Mouse (Mus musculus): ENCODE data around the gene Pmvk.
A peak's percentile ranks its signal among the peaks of the same experiment; 100 is the strongest.

The Pmvk gene

GRCm38 (mm10) chr3:89430171-89431159, 23.9 kb upstream of the Pmvk start, which contains the start of gene Pygo2:
TSS of gene Pygo2 (plus strand) at chr3:89430214.
- peak; percentile 97 for DNase-seq

DNA sequence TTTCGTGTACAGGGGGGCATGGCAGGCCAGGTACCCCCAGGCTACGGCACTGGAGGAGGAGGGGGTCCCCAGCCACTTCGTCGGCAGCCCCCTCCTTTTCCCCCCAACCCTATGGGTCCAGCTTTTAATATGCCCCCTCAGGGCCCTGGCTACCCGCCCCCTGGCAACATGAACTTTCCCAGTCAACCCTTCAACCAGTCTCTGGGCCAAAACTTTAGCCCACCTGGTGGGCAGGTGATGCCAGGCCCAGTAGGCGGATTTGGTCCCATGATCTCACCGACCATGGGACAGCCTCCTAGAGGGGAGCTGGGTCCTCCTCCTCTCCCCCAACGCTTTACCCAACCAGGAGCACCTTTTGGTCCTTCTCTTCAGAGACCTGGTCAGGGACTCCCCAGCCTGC, 21.7 kb upstream of the Pmvk start:
- no peak for DNase-seq

GRCm38 (mm10) chr3:89434532-89434931, 19.8 kb upstream of the Pmvk start:
- no peak for DNase-seq

- DNase-seq = no peak
These were observed 19.3 kb upstream of the Pmvk start for GRCm38 (mm10) chr3:89435041-89435440.

- peak; percentile 89 for DNase-seq
These were observed 17.9 kb upstream of the Pmvk start, which contains the start of gene Pbxip1 for GRCm38 (mm10) chr3:89436176-89437113. TSS of gene Pbxip1 (plus strand) at chr3:89436706.

DNA sequence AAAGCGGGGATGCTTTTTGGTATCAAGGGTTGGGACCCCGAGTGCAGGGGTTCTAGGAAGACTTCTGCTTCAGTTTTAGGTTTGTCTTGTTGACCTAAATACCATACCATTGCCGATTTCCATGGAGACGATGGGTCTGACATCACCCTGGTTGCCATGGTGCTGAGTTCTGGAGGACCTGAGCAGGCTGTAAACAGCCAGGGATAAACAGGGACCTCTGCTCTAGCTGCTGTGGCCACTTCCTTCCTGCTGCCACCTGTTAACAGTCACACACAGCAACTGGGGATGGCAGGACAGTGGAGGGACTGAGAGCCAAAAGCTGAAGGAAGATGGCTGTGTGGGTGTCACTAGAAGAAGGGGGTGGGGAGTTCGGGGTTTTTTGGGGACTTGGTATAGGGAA, 17.1 kb upstream of the Pmvk start:
- peak; percentile 49 for DNase-seq

DNA sequence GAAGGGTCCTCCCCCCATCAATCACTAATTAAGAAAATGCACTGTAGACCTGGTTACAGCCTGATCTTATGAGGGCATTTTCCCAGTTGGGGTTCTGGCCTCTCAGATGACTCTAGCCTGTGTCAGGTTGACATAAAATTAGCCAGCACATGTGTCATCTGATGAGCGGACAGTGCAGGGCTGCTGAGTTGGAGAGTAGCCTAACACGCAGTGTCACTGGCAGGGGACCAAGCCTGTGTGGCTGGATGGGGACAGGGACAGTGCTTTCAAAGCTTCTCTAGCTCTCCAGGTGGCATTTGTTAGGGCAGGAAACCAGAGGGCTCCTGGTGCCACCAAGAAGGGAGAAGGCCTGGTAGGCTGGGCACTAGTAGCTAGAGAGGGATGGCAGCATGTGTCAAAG, 13.7 kb upstream of the Pmvk start:
- no peak for DNase-seq

GRCm38 (mm10) chr3:89448720-89449537, 5.4 kb upstream of the Pmvk start:
- DNase-seq = no peak

DNA sequence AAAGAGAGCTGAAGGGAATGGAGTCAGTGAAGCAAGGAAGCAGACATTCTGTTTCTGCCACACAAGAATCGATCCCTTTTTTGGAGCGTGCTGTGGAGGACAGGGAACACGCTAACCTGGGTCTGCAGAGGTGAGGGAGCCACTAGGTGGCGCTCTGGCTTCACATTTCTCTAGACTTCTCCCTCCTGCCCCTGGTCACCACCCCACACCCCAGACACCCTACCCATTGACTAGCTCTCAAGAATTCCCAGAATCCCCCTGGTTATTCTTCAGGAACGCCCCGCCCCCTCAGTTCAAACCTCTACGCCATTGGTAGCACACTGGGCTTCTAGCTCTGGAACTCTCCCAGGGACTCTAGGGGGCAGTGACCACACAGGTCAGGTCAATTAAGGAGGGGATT, 4.8 kb upstream of the Pmvk start:
- DNase-seq = peak; percentile 77

GRCm38 (mm10) chr3:89451916-89452315, 2.4 kb upstream of the Pmvk start:
- DNase-seq = no peak

GRCm38 (mm10) chr3:89455786-89456285, 1.5 kb downstream of the Pmvk start:
- no peak for DNase-seq

DNA sequence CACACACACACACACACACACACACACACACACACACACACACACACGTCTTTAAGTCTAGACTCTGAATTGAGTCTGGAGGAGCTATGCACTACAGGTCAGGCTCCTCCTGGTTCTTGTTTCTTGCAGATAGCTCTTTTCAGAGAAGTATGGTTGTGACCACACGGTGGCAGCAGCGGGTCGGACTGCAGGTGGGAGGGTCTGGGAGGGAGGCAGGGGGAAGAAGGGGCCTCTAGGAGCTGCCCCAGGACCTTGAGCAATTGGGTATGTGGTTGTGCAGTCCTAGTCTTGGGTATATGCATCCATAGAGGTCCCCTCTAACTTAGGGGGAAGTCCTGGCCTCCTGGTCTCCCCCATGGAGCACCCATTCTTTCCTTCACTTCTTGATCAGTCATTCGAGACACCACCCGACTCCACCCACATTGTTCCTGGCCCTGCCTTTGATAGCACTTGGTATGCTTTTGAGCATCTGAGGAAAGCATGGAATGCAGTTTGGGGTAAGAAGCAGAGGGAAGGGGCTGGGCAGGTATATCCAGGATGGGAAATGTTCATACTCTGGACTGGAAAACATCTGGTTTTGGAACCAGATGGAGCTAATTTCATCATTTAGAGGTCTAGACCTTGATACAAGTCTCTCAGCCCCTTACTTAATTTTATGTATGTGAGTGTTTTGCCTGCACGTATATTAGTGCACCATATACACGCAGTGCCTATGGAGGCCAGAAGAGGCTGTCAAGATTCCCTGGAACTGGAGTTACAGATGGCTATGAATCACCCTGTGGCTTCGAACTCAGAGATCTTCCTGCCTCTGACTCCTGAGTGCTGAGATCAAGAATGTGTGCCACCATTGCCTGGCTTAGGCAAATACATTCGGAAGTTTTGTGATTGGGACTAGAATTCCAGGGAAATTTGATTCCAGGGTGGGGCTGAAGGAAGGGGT, 2.7 kb downstream of the Pmvk start:
- DNase-seq = peak; percentile 84

- DNase-seq = no peak
These were observed 4.1 kb downstream of the Pmvk start for GRCm38 (mm10) chr3:89458372-89458964.

DNA sequence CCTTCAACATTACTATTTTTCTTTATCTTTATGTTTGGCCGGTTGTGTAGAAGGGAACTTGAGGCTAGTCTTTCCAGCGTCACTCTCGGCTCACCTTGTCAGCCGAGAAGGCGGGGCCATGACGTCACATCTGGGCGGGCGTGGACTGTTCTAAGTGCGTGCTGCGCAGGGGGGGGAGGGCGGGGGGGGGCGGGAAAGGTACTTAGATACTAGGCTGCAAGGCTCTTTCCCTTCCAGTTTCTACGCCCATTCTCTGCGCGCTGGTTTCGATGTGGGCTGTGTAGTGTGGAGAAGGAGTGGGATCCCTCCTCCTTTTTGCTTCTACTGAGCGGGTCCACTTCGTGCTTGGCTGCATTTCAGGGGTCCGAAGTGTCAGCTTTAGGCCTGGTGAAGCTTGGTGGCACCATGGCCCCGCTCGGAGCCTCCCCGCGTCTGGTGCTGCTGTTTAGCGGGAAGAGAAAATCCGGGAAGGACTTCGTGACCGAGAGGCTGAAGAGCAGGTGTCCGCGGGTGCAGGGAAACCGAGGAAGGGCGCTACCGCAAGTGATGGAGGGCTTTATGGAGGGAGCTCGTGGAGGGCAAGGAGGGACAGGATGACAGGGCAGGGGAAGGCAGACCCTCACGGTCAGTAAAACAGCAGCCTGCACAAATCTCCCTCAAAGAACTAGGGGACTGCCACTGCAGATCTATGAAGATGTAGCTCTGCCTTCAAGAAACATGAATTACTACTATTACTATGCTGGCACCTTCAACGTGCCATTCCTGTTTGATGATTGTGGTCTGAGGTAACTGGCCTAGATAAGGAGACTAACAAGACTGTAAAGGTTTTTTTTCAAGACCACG, 4.8 kb downstream of the Pmvk start:
- DNase-seq = peak; percentile 93

GRCm38 (mm10) chr3:89468268-89468667, 13.9 kb downstream of the Pmvk start:
- no peak for DNase-seq

DNA sequence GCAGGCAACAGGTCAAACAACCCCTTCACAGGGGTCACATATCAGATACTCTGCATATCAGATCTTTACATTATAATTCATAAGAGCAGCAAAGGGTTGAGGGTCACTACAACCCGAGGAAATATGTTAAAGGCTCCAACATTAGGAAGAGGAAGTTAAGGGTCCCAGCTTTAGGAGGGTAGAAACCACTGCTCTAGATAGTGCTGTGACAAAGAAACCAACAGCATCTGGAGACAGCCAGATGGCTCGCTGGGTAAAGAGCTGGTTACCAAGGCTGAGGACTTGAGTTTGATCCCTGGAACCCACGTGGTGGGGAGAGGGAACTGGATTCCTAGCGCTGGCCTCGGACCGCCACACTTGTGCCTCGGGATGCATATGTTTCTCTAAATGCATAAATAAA, 17.9 kb downstream of the Pmvk start:
- DNase-seq = no peak

GRCm38 (mm10) chr3:89473838-89474237, 19.5 kb downstream of the Pmvk start:
- no peak for DNase-seq

GRCm38 (mm10) chr3:89479055-89479454, 24.7 kb downstream of the Pmvk start:
- DNase-seq = no peak

DNA sequence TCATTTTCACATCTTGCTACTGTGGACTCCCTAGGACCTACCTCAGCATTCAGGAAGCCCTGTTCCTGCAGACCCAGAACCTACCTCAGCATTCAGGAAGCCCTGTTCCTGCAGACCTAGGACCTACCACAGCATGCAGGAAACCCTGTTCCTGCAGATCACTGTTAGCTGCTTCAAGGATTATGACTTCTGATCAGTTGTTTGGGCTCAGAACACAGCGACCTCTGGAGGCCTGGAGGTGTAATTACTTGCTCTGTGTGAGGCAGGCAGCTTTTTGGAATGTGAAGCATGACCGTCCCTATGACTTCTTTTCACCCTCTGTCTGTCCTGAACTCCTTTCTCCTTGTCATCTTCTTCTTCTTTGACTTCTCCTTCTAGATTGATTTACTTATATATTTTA, 27.1 kb downstream of the Pmvk start:
- DNase-seq = no peak

- DNase-seq = no peak
These were observed 27.9 kb downstream of the Pmvk start for GRCm38 (mm10) chr3:89482249-89482648.

All from embryo, embryonic 11 days (tissue).